Mouse (Mus musculus): ENCODE results near the gene Fbln2.

Gene Fbln2

GRCm38 (mm10) chr6:91312491-91312890 is 100.2 kb downstream of the Fbln2 start:
- DNase-seq (ENCODE audit: extremely low read depth, low read depth) = no peak
